Mouse (Mus musculus) liver, embryonic 12.5 days (tissue): Measurements from ENCODE around the gene Ccdc107. TPM values are rescaled to one million over a fixed set of nuclear protein-coding genes. Genes with fewer than 3 reads are reported as not detected.

ENCODE experiments used
- ATAC-seq: fragments of 200-750 bp; cut with Nextera tagmentation; 2 replicates; pipeline ENCODE4 v1.8.0; 2017; ENCODE audit warnings: moderate number of reproducible peaks, mild to moderate bottlenecking, moderate library complexity
- H3K27ac ChIP-seq: fragments of 300-500 bp; sonication (generic); 2 replicates; pipeline ENCODE4 v1.5.1; 2016; ENCODE audit warnings: mild to moderate bottlenecking
- H3K27me3 ChIP-seq: fragments of 300-500 bp; sonication (generic); replicated peaks from 2 replicates; pipeline ENCODE4 v1.6.1; 2016; ENCODE audit warnings: mild to moderate bottlenecking, moderate library complexity
- H3K36me3 ChIP-seq: fragments of 300-500 bp; sonication (generic); 2 replicates; pipeline ENCODE4 v1.6.1; 2016; ENCODE audit warnings: mild to moderate bottlenecking, moderate library complexity
- H3K4me1 ChIP-seq: fragments of 300-500 bp; sonication (generic); 2 replicates; pipeline ENCODE4 v1.6.1; 2016
- H3K4me2 ChIP-seq: fragments of 300-500 bp; sonication (generic); 2 replicates; pipeline ENCODE4 v1.6.1; 2016; ENCODE audit warnings: mild to moderate bottlenecking, moderate library complexity
- H3K4me3 ChIP-seq: fragments of 300-500 bp; sonication (generic); 2 replicates; pipeline ENCODE4 v1.5.1; 2016; ENCODE audit warnings: mild to moderate bottlenecking, moderate library complexity
- H3K9ac ChIP-seq: fragments of 300-500 bp; sonication (generic); 2 replicates; pipeline ENCODE4 v1.6.1; 2016; ENCODE audit warnings: mild to moderate bottlenecking, moderate library complexity
- H3K9me3 ChIP-seq: fragments of 300-500 bp; sonication (generic); replicated peaks from 2 replicates; pipeline ENCODE4 v1.6.1; 2016; ENCODE audit warnings: mild to moderate bottlenecking, moderate library complexity
- WGBS: fragments of 180-500 bp; shearing (Covaris S2); methylation state at CpG from one replicate; pipeline ENCODE4 v1.1.7; 2016; ENCODE audit not compliant: insufficient replicate concordance; 5-methylcytosine and 5-hydroxymethylcytosine counted together
- polyA plus RNA-seq: library from polyadenylated mRNA; unstranded; fragments of >200 nt; fragmentation: Nextera tagmentation; extraction: Ambion mirVana; gene quantifications from 2 replicates; pipeline ENCODE4 v1.2.1, GENCODE M21; 2016

Ccdc107 gene
- polyA plus RNA-seq, 1 experiment from 2014 or later: 38.3 TPM

DNA sequence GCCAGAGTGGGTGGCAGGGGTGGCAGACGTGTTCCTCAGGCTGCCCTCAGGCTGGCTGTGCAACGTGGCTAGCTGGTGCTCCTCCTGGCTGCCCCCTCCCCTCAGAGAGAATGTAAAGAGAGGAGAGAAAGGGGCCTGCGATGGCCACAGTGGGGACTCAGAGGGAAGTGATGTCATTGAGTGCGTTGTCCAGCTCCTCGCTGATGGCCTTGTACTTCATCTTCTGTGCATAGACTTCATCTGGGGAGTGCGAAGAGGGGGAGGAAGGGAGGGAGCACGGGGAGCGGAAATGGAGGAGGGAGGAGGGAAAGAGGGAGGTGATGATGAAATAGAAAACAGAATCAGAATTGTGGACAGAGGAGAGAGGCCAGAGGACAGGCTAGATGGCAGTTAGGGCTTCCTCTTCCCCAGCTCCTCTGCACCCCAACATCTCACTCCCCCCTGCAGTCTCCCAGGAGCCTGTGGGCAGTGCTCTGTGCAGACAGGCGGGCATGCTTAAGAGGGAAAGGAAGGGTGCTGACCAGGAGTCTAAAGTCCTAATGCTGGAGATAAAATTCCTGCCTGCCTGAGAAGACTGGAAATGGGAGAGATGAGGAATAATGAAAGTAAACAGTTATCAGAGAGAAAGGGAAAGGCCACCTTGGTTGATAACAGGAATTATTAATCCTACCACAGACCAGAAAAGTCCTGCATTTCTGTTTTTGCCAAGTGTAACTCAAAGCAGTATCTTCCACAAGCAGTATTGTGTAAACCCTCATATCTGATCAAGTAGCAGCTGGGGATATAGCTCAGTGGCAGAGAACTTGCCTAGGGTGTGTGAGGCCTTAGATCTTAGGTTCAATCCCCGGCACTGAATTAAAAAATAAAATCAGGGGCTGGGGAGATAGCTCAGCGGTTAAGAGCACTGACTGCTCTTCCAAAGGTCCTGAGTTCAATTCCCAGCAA is 23.3 kb downstream of the Ccdc107 start:
- Histone ChIP-seq H3K4me1 (peaks cover 27% of the 10 kb centered on the region), H3K4me3 (no peak overlapping the region), H3K4me2 (no peak overlapping the region), H3K27ac (no peak overlapping the region), H3K36me3 (no peaks in the 10 kb centered on the region), H3K27me3 (peaks cover 38% of the 10 kb centered on the region), H3K9me3 (no peaks in the 10 kb centered on the region), H3K9ac (no peak overlapping the region)
- no peak for ATAC-seq
- WGBS: 47% methylated on average over 11 of the region's 11 CpGs

DNA sequence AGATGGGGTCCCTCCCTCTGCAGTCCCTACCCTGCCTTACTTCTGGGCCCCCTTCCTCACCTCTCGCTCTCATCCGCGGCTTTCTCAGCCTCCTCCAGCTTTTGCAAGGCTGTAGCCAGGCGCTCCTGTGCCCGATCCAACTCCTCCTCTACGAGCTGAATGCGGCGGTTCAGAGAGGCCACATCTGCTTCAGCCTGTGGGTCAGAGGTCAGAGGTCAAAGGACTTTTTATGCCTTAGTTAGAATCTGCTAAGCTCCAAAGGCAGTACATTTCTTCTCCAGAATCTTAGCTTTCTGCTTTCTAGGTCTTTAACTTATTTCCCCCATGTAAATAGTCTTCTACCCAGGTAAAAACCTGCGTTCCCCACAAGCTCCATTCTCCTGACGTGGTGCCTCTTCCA is 26.9 kb downstream of the Ccdc107 start:
- Histone ChIP-seq H3K9me3 (no peaks in the 10 kb centered on the region), H3K27ac (no peak overlapping the region), H3K4me2 (peak overlapping the region; percentile 37), H3K27me3 (peaks cover 68% of the 10 kb centered on the region), H3K9ac (no peak overlapping the region), H3K4me1 (peaks cover 47% of the 10 kb centered on the region), H3K36me3 (no peaks in the 10 kb centered on the region), H3K4me3 (no peak overlapping the region; the same call in 1 of the 2 replicates)
- 39% methylated on average over 10 of the region's 10 CpGs for WGBS
- ATAC-seq: no peak

DNA sequence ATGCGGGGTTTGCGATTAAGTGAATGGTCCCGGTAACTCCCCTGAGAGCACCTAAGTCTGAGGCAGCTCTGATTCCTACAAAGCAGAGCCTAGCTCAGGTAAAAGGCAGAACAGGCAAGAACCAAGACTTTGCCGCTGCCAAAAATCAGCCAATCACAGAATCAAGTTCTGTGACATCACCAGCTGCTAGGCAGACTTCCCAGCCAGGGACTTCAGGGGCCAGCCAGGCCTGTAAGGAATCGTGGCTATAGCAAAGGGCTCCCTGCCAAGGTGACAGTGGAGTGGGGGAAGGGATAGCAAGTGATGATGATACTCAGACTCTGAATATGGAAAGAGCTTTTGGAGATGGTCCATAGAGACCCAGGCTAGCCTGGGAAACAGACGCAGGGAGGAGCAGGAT is 27.3 kb downstream of the Ccdc107 start:
- no peak overlapping the region; the same call in 1 of the 2 replicates for H3K4me3 ChIP-seq
- no peak overlapping the region for H3K9ac ChIP-seq
- H3K9me3 ChIP-seq: no peaks in the 10 kb centered on the region
- peaks cover 72% of the 10 kb centered on the region for H3K27me3 ChIP-seq
- H3K27ac ChIP-seq: no peak overlapping the region
- 29% methylated on average over 6 of the region's 6 CpGs for WGBS
- ATAC-seq: no peak; the same call in 1 of the 2 replicates
- H3K4me1 ChIP-seq: peaks cover 48% of the 10 kb centered on the region
- peak overlapping the region; percentile 37 for H3K4me2 ChIP-seq
- H3K36me3 ChIP-seq: no peaks in the 10 kb centered on the region

DNA sequence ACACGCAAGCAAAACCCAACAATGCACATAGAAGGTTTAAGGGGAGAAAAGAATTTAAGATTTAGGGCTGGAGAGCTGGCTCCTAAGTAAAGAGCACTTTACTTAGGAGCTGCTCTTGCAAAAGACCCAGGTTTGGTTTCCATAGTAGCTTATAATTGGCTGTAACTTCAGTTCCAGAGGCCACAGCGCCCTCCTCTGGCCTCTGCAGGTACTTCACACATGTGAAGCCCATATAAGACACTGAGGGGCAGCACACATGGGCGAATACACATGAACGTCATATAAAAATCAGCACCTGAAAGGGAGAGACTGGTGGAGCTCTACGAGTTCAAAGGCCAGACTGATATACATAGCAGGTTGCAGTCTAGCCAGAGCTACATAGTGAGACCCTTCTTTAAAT is 35.2 kb downstream of the Ccdc107 start:
- Histone ChIP-seq H3K9ac (no peak overlapping the region), H3K27ac (no peak overlapping the region), H3K27me3 (peaks cover 45% of the 10 kb centered on the region), H3K9me3 (no peaks in the 10 kb centered on the region), H3K36me3 (peaks cover 22% of the 10 kb centered on the region), H3K4me1 (peaks cover 25% of the 10 kb centered on the region), H3K4me3 (no peak overlapping the region), H3K4me2 (no peak overlapping the region)
- no peak for ATAC-seq
- 58% methylated on average over 5 of the region's 5 CpGs for WGBS

DNA sequence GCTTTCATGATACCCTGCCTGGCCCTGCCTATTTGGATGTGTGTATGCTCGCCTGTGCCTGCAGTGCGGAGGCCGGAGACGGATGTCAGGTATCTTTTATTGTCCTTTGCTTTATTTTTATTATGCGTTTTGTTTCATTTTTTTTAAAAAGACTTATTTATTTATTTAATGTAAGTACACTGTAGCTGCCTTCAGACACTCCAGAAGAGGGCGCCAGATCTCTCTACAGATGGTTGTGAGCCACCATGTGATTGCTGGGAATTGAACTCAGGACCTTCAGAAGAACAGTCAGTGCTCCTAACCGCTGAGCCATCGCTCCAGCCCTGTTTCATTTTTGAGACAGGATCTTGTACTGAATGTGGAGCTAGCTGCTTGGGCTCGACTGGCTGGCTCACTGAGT is 35.8 kb downstream of the Ccdc107 start:
- Histone ChIP-seq H3K27me3 (peaks cover 39% of the 10 kb centered on the region), H3K36me3 (peaks cover 28% of the 10 kb centered on the region), H3K27ac (no peak overlapping the region), H3K4me3 (no peak overlapping the region), H3K9me3 (no peaks in the 10 kb centered on the region), H3K9ac (no peak overlapping the region), H3K4me2 (no peak overlapping the region), H3K4me1 (peaks cover 19% of the 10 kb centered on the region)
- 77% methylated on average over 9 of the region's 9 CpGs for WGBS
- no peak for ATAC-seq

DNA sequence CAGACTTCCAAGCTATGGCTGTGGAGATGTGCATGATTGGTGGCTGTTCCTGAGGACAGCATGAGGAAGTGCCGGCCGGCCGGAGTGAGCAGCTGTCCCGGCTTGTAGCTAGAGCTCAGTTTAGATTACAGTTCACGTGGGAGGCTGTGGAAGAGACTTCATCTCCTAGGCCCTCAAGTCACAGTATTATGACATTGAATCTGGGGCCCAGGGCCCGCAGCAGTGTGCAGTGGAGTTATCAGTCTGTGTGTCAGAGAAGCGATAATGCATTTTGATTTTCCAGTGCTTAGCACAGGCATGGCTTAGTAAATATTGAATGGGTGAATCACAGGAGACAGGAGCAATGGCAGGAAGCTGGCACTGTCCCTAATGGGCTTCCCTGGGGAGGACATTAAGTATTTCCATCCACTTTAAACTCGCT is 37.4 kb downstream of the Ccdc107 start:
- no peaks in the 10 kb centered on the region for H3K9me3 ChIP-seq
- WGBS: 50% methylated on average over 8 of the region's 8 CpGs
- H3K4me3 ChIP-seq: no peak overlapping the region
- H3K4me2 ChIP-seq: no peak overlapping the region
- peaks cover 23% of the 10 kb centered on the region for H3K27me3 ChIP-seq
- peaks cover 45% of the 10 kb centered on the region for H3K36me3 ChIP-seq
- H3K9ac ChIP-seq: no peak overlapping the region
- no peak overlapping the region for H3K27ac ChIP-seq
- no peak for ATAC-seq
- H3K4me1 ChIP-seq: peaks cover 7% of the 10 kb centered on the region

DNA sequence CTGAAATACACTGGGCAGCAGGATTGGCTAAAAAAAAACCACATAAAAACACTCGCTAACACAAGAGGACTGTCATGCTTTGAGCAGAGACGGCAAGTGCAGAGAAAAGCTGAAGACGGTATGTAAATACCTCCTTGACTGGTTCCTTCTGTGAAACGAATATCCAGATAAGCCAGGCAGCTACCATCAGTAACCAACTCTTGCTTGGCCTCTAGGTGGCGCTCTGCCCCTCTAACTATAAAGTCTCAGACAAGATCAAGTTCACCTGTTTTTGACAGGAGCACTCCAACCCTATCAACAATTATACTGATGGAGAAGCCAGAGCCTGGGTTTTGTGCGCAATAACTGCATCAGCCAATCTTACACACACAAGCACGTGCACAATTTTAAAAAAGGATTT is 37.9 kb downstream of the Ccdc107 start:
- Histone ChIP-seq H3K36me3 (peaks cover 49% of the 10 kb centered on the region), H3K4me1 (peaks cover 7% of the 10 kb centered on the region), H3K9me3 (no peaks in the 10 kb centered on the region), H3K4me3 (no peak overlapping the region), H3K27ac (no peak overlapping the region), H3K27me3 (peaks cover 18% of the 10 kb centered on the region), H3K9ac (no peak overlapping the region), H3K4me2 (no peak overlapping the region)
- ATAC-seq: no peak
- 21% methylated on average over 7 of the region's 7 CpGs for WGBS

DNA sequence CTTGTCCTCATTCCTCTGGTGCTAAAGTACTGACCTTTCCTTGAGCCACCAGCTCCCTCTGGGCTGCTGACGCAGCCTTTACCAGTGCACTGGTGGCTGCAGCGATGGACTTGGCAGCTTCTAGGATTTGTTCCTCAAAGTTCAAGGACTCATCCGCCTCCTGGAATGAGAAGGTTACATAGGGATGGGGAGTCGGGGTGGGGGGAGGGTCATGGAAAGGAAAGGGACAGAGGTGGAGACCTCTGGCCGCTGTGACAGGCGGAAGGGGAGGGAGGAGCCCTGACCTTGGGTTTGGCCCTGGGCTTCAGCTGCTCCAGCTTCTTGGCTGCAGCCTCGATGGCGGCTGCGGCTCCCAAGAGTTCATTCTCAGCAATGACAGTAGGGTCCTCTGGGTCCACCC is 40.6 kb downstream of the Ccdc107 start:
- Histone ChIP-seq H3K9me3 (no peaks in the 10 kb centered on the region), H3K27me3 (no peaks in the 10 kb centered on the region), H3K9ac (no peak overlapping the region), H3K27ac (no peak overlapping the region), H3K4me3 (no peak overlapping the region), H3K36me3 (peaks cover 76% of the 10 kb centered on the region), H3K4me2 (no peak overlapping the region), H3K4me1 (peaks cover 7% of the 10 kb centered on the region)
- ATAC-seq: no peak
- WGBS: 79% methylated on average over 9 of the region's 9 CpGs

DNA sequence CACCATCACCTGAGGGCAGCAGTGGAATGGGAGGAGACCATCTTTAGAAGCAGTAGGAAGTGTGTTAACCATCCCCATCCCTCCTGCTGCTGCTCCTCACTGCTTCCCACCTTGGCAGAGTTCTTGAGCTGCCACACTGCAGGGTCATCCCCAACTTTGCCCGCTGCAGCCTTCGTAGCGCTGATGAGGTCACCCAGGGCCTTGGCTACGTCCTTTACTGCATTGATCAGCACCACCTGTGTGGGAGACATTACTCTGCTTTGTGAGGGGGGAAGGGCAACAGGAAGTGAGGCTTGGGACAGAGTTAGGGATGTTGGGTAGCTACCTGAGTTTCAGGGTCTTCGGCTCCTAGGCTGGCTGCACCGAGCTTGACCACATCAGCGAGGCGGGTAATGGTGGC is 42.9 kb downstream of the Ccdc107 start:
- WGBS: 97% methylated on average over 8 of the region's 8 CpGs
- Histone ChIP-seq H3K36me3 (peaks cover 100% of the 10 kb centered on the region), H3K9me3 (no peaks in the 10 kb centered on the region), H3K4me3 (no peak overlapping the region), H3K4me1 (no peaks in the 10 kb centered on the region), H3K4me2 (no peak overlapping the region), H3K27me3 (no peaks in the 10 kb centered on the region), H3K27ac (no peak overlapping the region), H3K9ac (no peak overlapping the region)
- no peak for ATAC-seq

DNA sequence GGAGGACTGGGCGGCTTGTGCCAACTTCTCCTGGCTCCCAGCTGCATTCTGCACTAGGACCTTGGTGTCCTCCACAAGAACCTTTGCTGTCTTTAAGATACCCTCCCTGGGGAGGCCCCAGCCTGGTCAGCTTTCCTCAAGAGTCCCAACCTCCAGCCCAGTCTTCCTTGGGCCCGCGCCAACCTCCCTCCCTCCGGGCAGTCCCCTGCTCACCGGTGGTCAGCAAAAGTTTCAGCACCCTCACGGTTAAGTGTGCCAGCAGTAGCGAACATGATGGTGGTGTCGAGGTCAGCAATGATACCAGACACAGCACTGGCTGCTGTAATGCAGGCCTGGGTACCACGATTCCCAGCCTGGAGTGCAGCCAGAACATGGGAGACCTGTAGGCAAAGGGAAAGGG is 43.3 kb downstream of the Ccdc107 start:
- no peaks in the 10 kb centered on the region for H3K9me3 ChIP-seq
- H3K36me3 ChIP-seq: peaks cover 100% of the 10 kb centered on the region
- no peaks in the 10 kb centered on the region for H3K27me3 ChIP-seq
- no peaks in the 10 kb centered on the region for H3K4me1 ChIP-seq
- H3K4me3 ChIP-seq: no peak overlapping the region
- ATAC-seq: no peak
- no peak overlapping the region for H3K9ac ChIP-seq
- no peak overlapping the region for H3K27ac ChIP-seq
- no peak overlapping the region for H3K4me2 ChIP-seq
- WGBS: 91% methylated on average over 9 of the region's 9 CpGs

DNA sequence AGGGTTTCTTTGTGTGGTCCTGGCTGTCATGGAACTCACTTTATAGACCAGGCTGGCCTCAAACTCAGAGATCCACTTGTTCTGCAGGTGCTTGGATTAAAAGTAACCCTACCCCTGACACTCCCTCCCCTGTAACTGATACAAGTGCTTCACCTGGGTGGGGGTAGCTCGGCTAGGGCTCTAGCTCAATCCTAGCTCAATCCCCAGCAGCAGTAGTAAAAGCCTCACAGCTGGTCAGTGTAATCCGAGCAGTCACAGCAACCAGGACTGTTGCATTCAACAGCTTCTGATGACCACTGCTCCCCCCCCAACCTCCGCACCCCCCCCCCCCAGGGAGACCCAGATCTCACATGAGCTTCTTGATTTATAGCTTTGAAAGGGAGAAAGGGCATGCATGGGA is 49.3 kb downstream of the Ccdc107 start:
- H3K36me3 ChIP-seq: peaks cover 100% of the 10 kb centered on the region
- WGBS: 77% methylated on average over 3 of the region's 3 CpGs
- no peaks in the 10 kb centered on the region for H3K9me3 ChIP-seq
- no peaks in the 10 kb centered on the region for H3K27me3 ChIP-seq
- no peak overlapping the region for H3K9ac ChIP-seq
- no peak for ATAC-seq
- no peak overlapping the region for H3K4me2 ChIP-seq
- no peak overlapping the region for H3K27ac ChIP-seq
- H3K4me1 ChIP-seq: no peaks in the 10 kb centered on the region
- no peak overlapping the region for H3K4me3 ChIP-seq
